Mouse (Mus musculus): ENCODE results near the gene Cpsf6. TPM values are rescaled to one million over a fixed set of nuclear protein-coding genes. Genes with fewer than 3 reads are reported as not detected.

Cpsf6 gene
- total and polyA plus RNA-seq, 2 experiments from 2014 or later, result 82.0 to 127 TPM

- no peak for TF ChIP-seq CTCF (IDR thresholded peaks at IDR 0.05; ENCODE audit: low read depth)
- no peaks in the 10 kb centered on the region for H3K36me3 ChIP-seq (ENCODE audit: insufficient read depth, low read length)
- WGBS, result 79% methylated on average over 21 of the region's 21 CpGs
- no peaks in the 10 kb centered on the region for H3K9me3 ChIP-seq (ENCODE audit: low read length)
- H3K4me1 ChIP-seq (ENCODE audit: insufficient read depth, low read length), result no peaks in the 10 kb centered on the region
- DNase-seq (ENCODE audit: low spot score), result no peak
- ATAC-seq, result no peak
- no peak overlapping the region for H3K4me3 ChIP-seq (ENCODE audit: low read length)
- no peak overlapping the region for H3K4me2 ChIP-seq (ENCODE audit: low read depth, low read length)
- no peaks in the 10 kb centered on the region for H3K27me3 ChIP-seq (ENCODE audit: insufficient read depth, low read length)
- H3K9ac ChIP-seq (replicated peaks; ENCODE audit: low read length), result no peak overlapping the region
- H3K27ac ChIP-seq, result no peak overlapping the region
These were observed 29.8 kb upstream of the Cpsf6 start for GRCm38 (mm10) chr10:117409373-117410354.

- Histone ChIP-seq H3K9ac (replicated peaks; ENCODE audit: low read length) (no peak overlapping the region), H3K27ac (no peak overlapping the region), H3K27me3 (ENCODE audit: insufficient read depth, low read length) (no peaks in the 10 kb centered on the region), H3K9me3 (ENCODE audit: low read length) (no peaks in the 10 kb centered on the region), H3K36me3 (ENCODE audit: insufficient read depth, low read length) (no peaks in the 10 kb centered on the region), H3K4me1 (ENCODE audit: insufficient read depth, low read length) (no peaks in the 10 kb centered on the region), H3K4me3 (ENCODE audit: low read length) (no peak overlapping the region), H3K4me2 (ENCODE audit: low read depth, low read length) (no peak overlapping the region)
- TF ChIP-seq CTCF (IDR thresholded peaks at IDR 0.05; ENCODE audit: low read depth), result no peak
- no peak for ATAC-seq
- no peak for DNase-seq (ENCODE audit: low spot score)
- WGBS, result 82% methylated on average over 7 of the region's 7 CpGs
These were observed 28.9 kb upstream of the Cpsf6 start for GRCm38 (mm10) chr10:117408545-117409372.

- no peak overlapping the region for H3K27ac ChIP-seq
- H3K27me3 ChIP-seq (ENCODE audit: insufficient read depth, low read length), result no peaks in the 10 kb centered on the region
- H3K9me3 ChIP-seq (ENCODE audit: low read length), result no peaks in the 10 kb centered on the region
- H3K9ac ChIP-seq (replicated peaks; ENCODE audit: low read length), result no peak overlapping the region
- no peak overlapping the region for H3K4me3 ChIP-seq (ENCODE audit: low read length)
- no peaks in the 10 kb centered on the region for H3K36me3 ChIP-seq (ENCODE audit: insufficient read depth, low read length)
- no peak for DNase-seq (ENCODE audit: low spot score)
- WGBS, result 83% methylated on average over 4 of the region's 4 CpGs
- no peak for TF ChIP-seq CTCF (IDR thresholded peaks at IDR 0.05; ENCODE audit: low read depth)
- no peaks in the 10 kb centered on the region for H3K4me1 ChIP-seq (ENCODE audit: insufficient read depth, low read length)
- no peak overlapping the region for H3K4me2 ChIP-seq (ENCODE audit: low read depth, low read length)
- no peak for ATAC-seq
These were observed 28.0 kb upstream of the Cpsf6 start for GRCm38 (mm10) chr10:117407734-117408288.

GRCm38 (mm10) chr10:117406843-117407733 is 27.3 kb upstream of the Cpsf6 start:
- Histone ChIP-seq H3K9ac (replicated peaks; ENCODE audit: low read length) (no peak overlapping the region), H3K4me3 (ENCODE audit: low read length) (no peak overlapping the region), H3K9me3 (ENCODE audit: low read length) (no peaks in the 10 kb centered on the region), H3K27ac (no peak overlapping the region), H3K4me2 (ENCODE audit: low read depth, low read length) (no peak overlapping the region), H3K27me3 (ENCODE audit: insufficient read depth, low read length) (no peaks in the 10 kb centered on the region), H3K36me3 (ENCODE audit: insufficient read depth, low read length) (no peaks in the 10 kb centered on the region), H3K4me1 (ENCODE audit: insufficient read depth, low read length) (no peaks in the 10 kb centered on the region)
- 88% methylated on average over 8 of the region's 8 CpGs for whole genome bisulfite sequencing
- TF ChIP-seq CTCF (IDR thresholded peaks at IDR 0.05; ENCODE audit: low read depth), result no peak
- no peak for DNase-seq (ENCODE audit: low spot score)
- ATAC-seq, result no peak

GRCm38 (mm10) chr10:117406283-117406588 is 26.4 kb upstream of the Cpsf6 start:
- DNase-seq (ENCODE audit: low spot score) (no peak), ATAC-seq (no peak)
- Histone ChIP-seq H3K36me3 (ENCODE audit: insufficient read depth, low read length) (no peaks in the 10 kb centered on the region), H3K27ac (no peak overlapping the region), H3K4me1 (ENCODE audit: insufficient read depth, low read length) (no peaks in the 10 kb centered on the region), H3K4me2 (ENCODE audit: low read depth, low read length) (no peak overlapping the region), H3K9me3 (ENCODE audit: low read length) (no peaks in the 10 kb centered on the region), H3K27me3 (ENCODE audit: insufficient read depth, low read length) (no peaks in the 10 kb centered on the region), H3K9ac (replicated peaks; ENCODE audit: low read length) (no peak overlapping the region), H3K4me3 (ENCODE audit: low read length) (no peak overlapping the region)
- WGBS, result 86% methylated on average over 5 of the region's 5 CpGs
- TF ChIP-seq CTCF (IDR thresholded peaks at IDR 0.05; ENCODE audit: low read depth), result no peak
